Mouse (Mus musculus): Measurements from ENCODE around the gene Dcp1b. TPM values are rescaled to one million over a fixed set of nuclear protein-coding genes. Genes with fewer than 3 reads are reported as not detected.

Dcp1b gene
- total RNA-seq, 2 experiments from 2014 or later = 17.1 to 23.3 TPM

DNA sequence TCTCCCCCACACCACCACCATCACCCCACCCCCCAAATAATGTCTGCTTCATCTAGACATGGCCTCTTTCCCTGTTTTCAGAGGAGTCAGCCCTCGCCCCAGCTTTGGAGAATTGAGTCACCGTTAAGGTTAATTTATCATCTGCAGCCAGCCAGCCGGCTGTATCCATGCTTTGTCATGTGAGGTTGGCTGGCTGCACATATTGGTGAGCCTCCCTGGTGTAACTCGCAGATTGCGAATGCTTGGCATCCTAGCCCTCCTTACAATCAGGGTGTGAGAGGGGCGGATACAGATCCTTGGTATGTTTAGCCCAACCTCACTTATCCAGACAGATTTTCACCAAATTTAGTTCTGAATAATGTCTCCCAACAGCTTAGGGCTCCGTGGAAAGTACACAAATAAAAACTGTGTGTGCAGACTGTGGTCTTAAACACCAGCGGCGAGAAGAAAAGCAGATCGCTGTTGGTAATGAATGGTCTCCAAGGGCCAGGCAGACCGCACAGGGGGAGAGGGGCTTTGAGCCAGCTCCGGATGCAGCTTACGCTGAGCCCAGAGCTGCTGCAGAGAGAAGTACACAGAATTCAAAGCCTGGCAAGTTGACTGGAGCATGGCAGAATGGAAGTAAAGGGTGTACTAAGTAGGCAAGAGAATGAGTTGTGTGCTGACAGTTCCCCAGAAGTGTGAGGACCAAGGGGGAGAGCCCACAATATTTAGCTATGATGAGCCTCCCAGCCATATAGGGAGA lies 49.6 kb downstream of the Dcp1b start:
- intact Hi-C loops (cut with DNase I) = loop anchor here (5.0 kb wide), 1 partner anchor 218 kb away; no protein-coding TSS in a partner anchor
- DNase-seq (ENCODE audit: low spot score in 2 of 2) = no peak

DNA sequence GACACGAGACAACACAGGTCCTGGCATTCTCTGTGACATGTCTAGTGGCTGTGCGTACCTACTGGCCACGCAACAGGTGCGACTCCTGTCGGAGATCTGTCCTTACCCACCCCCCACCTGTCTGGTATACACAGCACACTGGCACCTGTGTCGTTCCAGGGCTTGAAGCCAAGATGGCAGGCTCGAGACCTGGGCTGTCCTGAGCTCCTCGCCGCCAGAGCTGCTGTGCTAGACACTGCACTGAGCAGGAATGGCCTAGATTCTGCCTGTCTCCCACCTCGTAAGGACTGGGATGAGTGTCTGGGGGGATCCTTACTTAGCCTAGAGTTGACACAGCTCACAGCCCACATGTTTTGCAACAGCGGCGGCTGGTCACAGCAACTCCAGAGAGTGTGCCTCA lies 50.2 kb downstream of the Dcp1b start:
- intact Hi-C loops (cut with DNase I) = no loop called here
- DNase-seq (ENCODE audit: low spot score in 2 of 2) = no peak

DNA sequence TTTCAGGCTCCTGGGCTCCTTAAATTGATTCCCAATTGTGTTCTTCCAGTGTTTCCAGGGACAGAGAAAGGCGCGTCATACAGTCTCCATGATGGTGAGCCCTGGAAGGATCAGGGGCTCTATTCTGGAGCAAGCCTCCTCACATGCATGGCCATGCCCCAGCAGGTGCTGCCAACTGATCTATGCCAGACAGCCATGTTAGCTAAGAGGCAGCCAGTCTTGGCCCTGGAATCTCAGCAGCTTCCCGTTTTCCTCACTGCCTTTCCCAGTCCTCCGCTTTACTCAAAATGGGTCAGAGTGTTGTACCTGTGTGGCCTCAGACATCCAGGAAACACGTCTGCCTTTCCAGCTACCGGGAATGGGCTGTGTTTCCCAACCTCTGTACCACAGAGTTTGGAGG lies 50.7 kb downstream of the Dcp1b start:
- intact Hi-C loops (cut with DNase I) = no loop called here
- DNase-seq (ENCODE audit: low spot score in 2 of 2) = no peak

DNA sequence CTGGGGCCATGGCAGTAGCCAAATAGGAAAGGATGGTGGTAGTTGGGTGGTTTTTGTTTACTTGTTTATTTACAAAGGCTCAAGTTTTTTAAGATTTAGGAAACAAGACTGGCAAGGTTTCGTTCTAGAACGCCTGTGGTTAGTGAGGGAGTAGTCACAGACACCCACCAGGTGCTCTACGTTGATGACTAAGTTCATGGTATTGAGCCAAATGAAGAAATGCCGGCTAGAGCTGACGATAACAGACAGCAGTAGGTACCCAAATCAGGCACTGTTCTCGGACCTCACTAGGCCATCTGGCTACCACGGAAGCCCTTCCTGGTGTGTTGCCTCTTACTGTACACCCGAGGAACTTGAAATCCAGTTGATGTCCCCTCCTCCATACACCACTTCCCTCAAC lies 51.9 kb downstream of the Dcp1b start:
- intact Hi-C loops (cut with DNase I) = no loop called here
- no peak for DNase-seq (ENCODE audit: low spot score in 2 of 2)

DNA sequence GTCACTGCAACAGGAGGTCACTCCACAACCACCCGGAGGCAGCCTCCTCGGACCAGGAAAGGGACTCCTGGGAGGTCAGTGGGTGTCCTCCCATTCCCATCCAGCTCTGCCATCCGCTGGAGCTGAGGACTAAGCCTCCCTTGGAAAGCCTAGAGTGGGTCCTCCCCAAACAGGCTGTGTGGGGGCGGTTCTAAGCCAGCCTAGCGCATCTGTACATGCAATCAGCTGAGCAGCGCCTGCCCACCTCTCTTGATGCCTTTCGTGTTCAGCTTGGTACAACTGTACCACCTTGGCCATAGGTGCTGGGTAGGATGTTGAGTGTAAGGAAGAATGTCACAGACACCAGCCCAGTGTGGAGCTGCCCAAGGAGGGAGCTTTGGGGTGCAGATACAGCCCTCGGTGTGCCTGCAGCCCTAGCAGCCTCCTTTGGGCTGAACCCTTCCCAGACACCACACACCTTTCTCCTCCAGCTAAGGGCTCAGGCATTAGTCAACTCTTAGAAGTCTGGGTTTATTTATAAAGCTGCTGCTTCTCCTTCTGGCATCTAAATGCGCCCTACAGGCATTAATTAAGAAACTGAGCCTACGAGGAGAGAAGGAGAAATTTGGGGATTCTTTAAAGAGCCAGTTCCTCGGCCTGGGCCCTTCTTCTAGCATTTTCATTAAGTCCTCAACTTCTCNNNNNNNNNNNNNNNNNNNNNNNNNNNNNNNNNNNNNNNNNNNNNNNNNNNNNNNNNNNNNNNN lies 54.0 kb downstream of the Dcp1b start:
- peak; percentile 53 to 59 for DNase-seq (ENCODE audit: low spot score in 2 of 2)
- intact Hi-C loops (cut with DNase I) = no loop called here

DNA sequence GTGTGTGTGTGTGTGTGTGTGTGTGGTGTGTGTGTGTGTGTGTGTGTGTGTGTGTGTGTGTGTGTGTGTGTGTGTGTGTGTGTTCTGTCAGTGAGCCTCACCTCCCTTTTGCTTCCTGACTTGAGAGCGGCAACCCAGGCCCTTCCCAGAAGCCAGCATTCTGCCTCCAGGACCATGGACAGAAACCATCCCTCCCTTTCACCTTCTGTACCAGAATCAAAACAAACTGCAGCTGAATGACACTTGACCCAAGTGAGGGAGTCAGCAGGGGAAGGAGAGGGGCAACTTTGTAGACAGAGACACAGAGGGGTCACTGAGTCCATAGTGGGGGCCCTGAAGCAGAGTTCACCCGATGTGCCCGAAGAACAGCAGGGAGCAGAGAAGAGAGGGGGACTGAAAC lies 58.0 kb downstream of the Dcp1b start:
- intact Hi-C loops (cut with DNase I) = no loop called here
- no peak for DNase-seq (ENCODE audit: low spot score in 2 of 2)

DNA sequence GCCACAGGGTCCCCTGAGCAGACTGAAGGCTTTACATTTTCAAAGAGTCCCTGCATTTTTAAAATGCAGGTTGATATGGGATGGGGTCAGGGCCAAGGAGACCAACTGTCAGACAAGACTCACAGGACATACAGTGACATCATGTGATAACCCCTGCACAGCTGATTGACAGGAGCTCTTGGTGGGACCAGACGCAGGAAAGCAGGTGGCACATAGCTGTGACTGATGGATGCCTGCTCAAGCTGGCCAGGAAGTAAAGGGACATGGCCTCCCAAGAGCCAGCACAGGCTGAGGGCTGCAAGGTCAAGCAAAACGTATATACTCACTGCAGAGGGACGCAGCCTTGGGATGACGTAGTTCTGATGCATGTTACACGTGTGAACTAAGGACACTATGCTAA lies 60.4 kb downstream of the Dcp1b start:
- intact Hi-C loops (cut with DNase I) = loop anchor here (5.0 kb wide), 1 partner anchor 82 kb away; no protein-coding TSS in a partner anchor
- DNase-seq (ENCODE audit: low spot score in 2 of 2) = no peak

DNA sequence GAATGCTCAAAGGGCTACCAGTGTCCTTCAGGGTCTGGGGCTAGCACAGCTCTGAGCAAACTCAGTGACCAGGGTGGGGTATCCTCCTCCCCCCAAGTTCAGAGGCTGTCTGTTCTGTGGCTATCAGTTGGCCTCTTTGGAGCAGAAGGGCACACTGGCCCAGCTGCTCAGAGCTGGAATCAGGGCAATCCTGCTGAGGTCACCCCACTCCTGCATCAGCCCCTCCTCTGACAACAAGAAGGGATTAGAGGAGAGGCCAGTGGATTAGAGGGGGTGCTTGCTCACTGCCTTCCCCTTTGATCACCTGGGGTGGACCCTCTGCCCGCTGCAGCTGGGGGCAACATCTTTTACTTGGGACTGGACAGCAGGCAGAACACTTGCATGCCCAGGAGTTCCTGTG lies 61.2 kb downstream of the Dcp1b start, which contains the start of gene Cacna2d4:
Gene Cacna2d4, plus strand, starts transcription at position 286 of the 400 bp plus-strand sequence.
- intact Hi-C loops (cut with DNase I) = loop anchor here (5.0 kb wide), 1 partner anchor 81 kb away; no protein-coding TSS in a partner anchor
- DNase-seq (ENCODE audit: low spot score in 2 of 2) = no peak

DNA sequence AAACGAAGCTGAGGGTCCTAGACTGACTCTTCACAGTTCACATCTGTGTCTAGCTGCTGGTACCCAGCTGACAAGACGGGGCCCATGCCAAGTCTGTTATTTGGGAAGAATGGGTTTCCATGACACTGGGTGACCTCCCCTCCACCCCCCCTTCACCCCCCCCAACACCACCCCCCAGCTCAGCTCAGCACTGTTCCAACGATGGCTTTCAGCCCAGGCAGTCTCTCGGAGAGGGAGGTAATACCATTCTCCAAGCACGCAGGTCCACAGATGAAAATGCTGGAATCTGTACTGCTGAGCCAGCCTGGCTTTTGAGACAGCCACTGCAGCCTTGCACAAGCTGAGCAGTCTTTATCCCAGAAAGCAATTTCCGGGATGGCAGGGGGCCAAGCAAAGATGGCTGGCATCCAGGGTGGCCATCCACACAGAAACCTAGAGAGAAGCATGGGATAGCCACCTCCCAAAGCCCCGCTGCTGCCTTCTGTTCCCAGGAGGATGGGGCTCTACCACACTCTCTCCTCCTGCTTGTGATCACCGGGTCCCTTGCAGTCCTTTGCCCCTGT lies 62.5 kb downstream of the Dcp1b start:
- DNase-seq (ENCODE audit: low spot score in 2 of 2) = peak; percentile 57 to 62
- intact Hi-C loops (cut with DNase I) = loop anchor here (5.0 kb wide), 1 partner anchor 80 kb away; no protein-coding TSS in a partner anchor

DNA sequence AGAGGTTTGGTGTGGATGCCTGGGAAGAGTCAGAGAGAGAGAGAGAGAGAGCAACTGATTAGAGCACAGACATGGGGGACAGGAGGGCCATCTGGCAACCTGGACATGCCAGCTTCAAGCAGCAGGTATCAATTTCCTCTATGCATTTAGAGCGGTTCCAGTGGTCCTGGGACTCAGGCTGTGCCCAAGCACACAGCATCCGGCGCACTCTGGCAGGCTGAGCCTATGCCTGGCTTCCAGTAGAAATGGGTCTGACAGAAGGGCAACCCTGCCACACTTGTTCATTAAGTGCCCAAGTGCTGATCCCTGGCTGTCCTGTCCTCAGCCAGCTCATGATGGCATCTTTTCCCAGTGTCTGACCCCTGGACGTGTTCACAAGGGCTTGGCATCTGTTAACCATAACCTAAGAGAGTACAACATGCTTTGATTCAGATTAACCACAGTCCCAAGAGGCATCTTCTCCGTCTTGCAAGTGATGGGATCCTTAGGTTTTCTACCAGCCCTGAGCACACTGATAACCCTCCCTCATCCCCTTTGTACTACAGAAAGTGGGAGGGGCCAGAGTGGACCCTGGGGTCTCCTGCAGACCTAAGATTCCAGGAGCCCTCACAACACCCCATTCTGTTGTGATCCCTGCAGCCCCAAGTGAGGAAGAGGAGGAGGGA lies 64.4 kb downstream of the Dcp1b start:
- intact Hi-C loops (cut with DNase I) = loop anchor here (5.0 kb wide), 1 partner anchor 78 kb away; no protein-coding TSS in a partner anchor
- no peak for DNase-seq (ENCODE audit: low spot score in 2 of 2)

DNA sequence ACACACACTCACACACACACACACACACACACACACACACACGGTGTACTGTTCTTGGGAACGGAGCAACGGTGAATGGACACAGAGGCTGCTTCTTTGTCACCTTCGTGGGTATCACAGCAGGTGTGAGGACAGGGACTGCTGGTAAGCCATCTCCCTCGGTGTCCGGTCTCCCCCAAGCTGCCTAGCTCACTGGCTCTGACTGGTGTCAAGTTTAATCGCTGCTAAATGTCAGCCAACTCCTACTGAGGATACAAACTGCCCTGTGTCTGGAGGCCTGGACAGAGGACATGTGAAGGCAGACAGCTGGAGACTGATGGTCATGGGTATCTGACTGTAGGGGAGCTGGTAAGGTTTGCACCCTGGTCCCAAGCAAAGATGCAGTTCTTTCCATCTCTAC lies 65.2 kb downstream of the Dcp1b start:
- intact Hi-C loops (cut with DNase I) = no loop called here
- no peak for DNase-seq (ENCODE audit: low spot score in 2 of 2)

DNA sequence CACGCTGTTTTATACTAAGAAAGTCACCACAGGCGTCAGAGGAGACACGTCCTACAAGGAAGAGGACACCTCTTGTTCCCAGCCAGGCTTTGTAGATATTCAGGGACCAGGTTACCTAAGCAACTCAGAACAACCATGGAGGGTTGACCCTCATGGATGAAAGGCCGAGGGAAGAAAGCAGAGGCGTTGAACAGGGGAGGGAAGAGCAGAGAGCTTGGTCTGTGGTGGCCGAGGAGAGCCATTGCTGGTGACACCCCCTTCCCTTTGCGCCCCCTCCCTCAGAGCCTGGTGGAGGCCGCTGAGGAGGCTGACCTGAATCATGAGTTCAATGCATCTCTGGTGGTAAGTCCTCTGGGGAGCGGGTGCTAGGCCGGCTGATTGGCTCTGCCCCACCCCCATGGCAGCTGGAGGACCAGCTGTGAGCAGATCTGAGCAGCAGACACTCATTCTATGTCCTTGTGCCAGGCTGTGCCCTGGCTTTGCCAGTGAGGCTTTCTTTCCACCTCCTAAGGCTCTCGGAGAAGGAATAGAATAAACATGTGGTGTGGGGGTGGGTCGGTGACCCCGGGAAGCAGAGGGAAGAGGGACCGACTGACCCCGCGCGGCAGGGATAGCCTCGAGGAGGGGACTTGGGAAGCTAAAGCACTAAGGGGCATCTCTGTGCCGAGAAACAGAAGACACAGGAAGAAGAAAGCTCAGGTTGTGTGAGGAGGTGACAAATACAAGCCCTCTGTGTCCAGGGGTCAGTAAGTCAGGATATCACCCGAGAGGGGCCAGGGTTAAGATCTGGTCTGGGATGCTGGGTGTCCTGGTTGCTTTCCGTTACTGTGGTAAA lies 66.0 kb downstream of the Dcp1b start:
- intact Hi-C loops (cut with DNase I) = no loop called here
- DNase-seq (ENCODE audit: low spot score in 2 of 2) = no peak

DNA sequence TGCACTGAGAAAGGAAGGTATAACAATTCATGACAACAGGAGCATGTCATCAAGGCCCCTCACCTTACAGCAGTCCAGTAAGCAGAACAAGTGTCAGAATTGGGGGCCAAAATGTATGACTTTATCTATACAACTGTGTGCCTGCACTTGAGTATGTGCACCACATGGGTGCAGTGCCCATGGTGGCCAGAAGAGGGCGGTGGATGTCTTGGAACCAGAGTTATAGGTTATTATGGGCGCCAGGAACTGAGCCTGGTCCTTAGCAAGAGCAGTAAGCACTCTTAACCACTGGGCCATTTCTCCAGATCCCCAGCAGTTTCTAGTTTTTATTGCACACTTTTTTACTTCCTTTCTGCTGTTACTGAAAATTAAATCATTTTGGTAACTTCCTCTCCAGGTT lies 71.0 kb downstream of the Dcp1b start:
- intact Hi-C loops (cut with DNase I) = no loop called here
- no peak for DNase-seq (ENCODE audit: low spot score in 2 of 2)

DNA sequence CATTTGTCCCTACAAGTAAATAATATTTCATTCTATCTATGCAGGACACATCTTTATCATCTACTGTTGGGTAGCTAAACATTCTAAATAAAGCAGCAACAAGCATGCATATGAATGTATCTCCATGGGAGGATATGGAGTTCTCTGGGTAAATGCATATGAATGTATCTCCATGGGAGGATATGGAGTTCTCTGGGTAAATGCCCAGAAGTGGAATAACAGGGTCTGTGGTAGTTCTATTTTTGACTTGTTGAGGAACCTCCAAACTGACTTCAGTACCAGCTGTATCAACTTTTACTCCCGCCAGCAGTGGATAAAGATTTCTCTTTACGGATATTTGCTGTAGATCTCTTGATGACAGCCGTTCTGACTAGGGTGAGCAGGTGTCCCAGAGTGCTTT lies 73.5 kb downstream of the Dcp1b start:
- intact Hi-C loops (cut with DNase I) = no loop called here
- DNase-seq (ENCODE audit: low spot score in 2 of 2) = no peak

DNA sequence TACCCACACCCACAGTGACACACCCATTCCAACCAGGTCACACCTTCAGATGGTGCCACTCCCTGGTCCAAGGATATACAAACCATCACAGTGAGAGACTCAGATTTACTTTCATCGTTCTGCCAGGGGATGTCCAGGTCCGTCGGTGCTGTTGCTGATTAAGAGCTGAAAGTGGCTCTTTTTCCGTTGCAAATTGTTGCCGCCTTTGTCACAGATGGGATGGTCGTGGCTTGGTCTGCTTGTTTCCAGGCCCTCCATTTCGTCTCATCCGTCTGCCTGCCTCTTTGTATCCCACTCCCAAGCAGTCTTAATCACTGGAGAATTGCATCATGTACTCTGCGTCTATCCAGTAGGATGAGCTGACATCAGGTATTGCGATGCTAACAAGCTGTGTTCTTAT lies 74.7 kb downstream of the Dcp1b start:
- intact Hi-C loops (cut with DNase I) = no loop called here
- no peak for DNase-seq (ENCODE audit: low spot score in 2 of 2)

DNA sequence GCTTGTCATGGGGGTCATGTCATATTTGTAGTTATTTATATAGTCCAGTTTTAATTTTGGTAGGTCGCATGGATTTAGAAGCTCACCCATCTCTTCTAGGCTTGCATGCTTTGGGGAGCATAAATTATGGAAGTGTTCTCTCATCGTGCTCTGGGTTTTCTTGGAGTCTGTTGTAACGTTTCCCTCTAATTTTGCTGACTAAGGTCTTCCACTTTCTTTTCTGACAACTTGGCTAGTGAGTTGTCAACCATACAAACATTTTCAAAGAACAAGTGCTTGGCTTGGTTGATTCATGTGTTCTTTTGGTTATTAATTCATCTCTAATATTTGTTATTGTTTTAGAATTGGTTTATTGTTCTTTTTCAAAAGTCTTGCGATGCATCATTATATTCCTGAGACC lies 76.7 kb downstream of the Dcp1b start:
- intact Hi-C loops (cut with DNase I) = no loop called here
- DNase-seq (ENCODE audit: low spot score in 2 of 2) = no peak

Data from left cerebral cortex, postnatal 36 days (tissue).